Mouse (Mus musculus): Measurements from ENCODE around the gene Mrpl47. TPM values are rescaled to one million over a fixed set of nuclear protein-coding genes. Genes with fewer than 3 reads are reported as not detected.
"Not testable (repeated sequence)": the region's sequence is repeated elsewhere in the genome, so short reads cannot be mapped to it uniquely, and the experiment has no call there.

The Mrpl47 gene
- 10 to 100 TPM; 17.0 to 23.7 TPM for polyA plus RNA-seq (2017; shearing (Covaris generic))

DNA sequence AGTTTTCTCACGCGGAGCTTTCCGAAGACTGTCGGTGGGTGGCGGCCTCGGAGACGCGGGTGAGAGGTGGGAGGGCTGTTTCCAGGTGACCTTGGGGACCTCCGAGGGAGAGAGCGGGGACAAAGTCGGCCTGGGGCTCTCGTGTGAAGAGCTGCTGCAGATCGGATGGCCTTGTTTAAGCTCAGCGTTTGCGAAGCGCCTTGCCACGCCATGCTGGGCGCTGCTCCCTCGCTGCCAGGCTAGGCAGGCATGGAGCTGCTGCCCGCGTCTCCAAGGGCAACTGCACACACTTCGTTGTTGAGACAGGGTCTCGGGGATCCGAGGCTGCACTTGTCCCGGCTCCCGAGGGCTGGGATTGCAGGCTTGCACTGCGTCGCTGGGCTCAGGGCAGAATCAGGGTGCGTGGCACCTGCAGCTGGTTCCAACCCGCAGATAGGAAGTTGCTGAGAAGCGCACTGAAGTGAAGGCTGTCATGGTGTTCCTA lies at the start of gene Mrpl47:
Mrpl47 (minus strand) TSS at position 434 of the 484 bp plus-strand sequence.
- ATAC-seq, result no peak

DNA sequence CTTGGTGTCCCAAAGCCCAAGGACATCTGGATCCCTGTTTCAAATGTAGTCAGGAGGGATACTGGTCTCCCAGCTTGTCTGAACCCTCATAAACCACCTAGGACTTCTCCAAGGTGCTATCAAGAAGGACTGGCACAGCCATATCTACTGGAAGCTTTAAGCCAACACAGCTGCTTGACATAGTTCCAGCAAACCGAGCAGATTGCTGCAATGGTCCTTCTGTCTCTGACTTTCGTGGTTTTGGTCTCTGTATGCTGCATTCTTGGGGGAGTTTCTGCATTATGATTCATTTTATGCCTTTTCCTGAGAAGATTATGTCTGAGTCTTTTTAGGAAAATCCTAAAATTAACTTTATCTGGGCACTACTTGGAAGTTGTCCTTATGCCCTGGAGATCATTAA lies 33.4 kb upstream of the Mrpl47 start:
- ATAC-seq, result no peak

- ATAC-seq, result no peak
These were observed 26.5 kb upstream of the Mrpl47 start for GRCm38 (mm10) chr3:32763902-32764301.

- ATAC-seq, result no peak
These were observed 25.6 kb upstream of the Mrpl47 start for GRCm38 (mm10) chr3:32762962-32763361.

- no peak for ATAC-seq
These were observed 21.8 kb upstream of the Mrpl47 start for GRCm38 (mm10) chr3:32759212-32759611.

- no peak for ATAC-seq
These were observed 17.0 kb upstream of the Mrpl47 start for GRCm38 (mm10) chr3:32754384-32754915.

DNA sequence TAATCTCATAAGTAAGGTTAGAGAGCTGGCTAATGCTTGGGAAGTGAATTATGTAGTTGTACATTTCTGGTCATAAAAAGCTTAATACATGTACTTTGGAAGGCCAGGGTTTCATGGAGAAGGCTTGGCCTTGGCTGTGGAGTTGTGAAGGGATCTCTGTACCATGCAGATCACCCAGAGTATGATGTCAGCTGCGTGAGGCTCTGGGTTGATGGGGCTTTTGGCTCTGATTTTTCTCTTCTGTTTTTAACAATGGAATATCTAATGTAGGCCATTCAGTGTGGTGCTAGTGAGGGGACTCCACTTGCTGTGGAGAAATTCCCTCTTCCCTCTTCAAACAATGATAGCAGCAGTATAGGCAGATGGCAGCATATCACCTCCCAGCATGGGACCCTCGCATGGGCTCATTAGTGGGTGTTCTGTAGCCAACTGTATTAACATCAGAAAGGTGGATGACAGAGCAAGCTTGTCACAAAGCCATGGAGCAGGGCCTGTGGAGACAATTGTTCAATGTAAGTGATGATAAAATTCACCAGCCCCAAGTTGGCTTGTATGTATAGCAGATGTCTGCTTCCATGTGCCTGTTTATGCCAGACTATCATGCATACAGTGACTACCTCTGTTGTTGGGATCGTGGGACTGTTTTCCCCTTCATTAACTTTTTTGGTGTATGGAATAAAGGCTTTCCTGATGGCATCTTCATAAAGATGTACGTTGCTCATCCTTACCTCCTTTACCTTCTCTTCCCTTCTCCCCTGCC lies 12.6 kb upstream of the Mrpl47 start:
- ATAC-seq, result no peak

DNA sequence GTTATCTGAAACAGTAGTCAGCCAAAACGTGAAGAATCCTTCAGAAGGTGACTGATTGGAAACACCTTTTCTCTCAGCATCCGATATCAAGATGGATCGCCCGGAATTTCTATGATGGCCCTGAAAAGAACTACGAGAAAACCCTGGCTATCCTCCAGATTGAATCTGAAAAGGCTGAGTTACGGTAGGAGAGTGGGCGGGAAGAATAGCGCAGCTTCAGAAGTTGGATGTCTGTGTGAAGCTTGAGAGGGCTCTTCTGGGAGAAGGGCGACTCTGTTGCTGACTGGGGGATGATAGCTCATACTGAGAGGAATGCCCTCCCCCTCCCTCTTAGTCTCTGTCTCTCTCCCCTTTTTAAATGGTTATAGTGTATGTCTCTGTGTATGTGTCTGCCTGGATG lies 11.0 kb upstream of the Mrpl47 start:
- no peak for ATAC-seq

- not testable (repeated sequence) for ATAC-seq
These were observed 8.0 kb upstream of the Mrpl47 start for GRCm38 (mm10) chr3:32745426-32745825.

DNA sequence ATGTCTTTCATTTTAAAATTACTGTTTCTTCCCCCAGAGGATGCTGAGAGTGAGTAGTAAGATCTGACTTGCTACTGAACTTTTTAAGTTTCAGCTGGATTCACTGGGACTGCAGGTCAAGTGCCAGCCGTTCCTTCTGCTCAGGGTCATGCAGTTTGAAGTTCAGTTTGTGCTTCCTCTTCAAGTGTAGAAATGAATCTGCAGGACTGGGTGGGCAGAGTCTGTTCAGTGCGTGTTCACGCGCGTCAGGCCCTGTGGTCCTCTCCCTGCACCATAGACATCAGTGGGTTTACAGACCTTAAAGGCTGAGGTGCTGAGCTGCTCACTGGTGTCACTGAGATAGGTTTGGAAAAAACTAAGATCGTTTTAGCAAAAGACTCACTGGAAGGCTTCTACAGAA lies 7.6 kb upstream of the Mrpl47 start:
- no peak for ATAC-seq

GRCm38 (mm10) chr3:32742276-32742780 lies 4.9 kb upstream of the Mrpl47 start:
- no peak for ATAC-seq

DNA sequence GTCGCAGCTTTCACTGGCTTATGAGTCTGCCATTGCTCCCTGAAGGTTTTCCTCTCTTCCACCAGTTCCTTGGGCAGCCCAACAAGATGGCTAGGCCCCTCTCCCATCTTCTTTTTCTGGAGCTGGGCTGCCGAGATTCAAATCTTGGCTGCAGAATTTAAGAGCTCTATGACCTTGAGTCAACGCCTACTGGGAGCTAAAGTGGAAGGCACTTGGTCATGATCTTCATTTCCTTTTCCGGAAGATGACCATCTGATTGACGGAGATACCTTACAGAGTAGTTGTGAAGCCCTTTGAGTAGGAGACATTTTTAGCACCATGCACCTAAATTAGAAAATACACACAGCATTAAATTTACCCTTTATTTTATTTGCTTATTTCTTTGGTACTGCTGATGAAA lies 1.1 kb upstream of the Mrpl47 start:
- no peak for ATAC-seq

GRCm38 (mm10) chr3:32736244-32737171 lies 897 bp downstream of the Mrpl47 start, which contains the start of gene Ndufb5:
Gene Ndufb5 (plus strand): TSS chr3:32736990.
- peak; percentile 93 for ATAC-seq

DNA sequence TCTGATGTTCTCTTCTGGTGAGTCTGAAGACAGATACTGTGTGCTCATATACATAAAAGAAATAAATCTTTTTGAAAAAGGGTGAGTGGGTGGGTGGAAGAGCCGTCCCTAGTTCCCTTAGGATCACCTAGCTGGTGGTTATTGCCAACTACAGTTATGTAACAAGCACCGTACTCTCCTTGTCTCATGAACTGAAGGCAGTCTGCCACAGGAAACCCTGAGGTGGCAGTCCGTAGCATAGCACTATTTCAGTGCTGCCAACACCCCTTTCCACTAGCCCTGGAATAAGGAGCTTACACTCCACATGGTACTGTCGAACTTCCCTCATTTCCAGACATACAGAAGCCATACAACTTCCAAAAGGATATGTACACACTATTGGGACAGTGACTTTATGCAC lies 9.5 kb downstream of the Mrpl47 start:
- ATAC-seq, result no peak

DNA sequence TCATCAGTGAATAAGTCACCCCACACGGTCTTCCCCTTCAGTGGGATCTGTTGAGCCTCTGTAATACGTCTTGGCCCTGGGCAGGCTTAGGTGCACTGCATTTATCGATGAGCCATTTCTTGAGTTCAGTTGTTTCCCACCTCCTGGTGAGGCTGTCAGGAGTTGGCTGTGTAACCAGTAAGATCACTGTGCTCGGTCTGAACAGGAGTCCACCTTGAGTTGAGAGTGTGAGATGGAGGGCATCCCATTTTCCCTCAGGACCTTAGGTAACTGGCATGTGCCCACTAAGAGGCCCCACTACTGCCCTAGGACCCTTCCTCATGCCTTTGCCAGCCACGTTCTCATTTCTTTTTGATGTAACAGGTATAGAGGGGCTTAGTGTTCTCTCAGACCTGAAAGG lies 11.5 kb downstream of the Mrpl47 start:
- no peak for ATAC-seq

GRCm38 (mm10) chr3:32724191-32724590 lies 13.2 kb downstream of the Mrpl47 start:
- no peak for ATAC-seq

DNA sequence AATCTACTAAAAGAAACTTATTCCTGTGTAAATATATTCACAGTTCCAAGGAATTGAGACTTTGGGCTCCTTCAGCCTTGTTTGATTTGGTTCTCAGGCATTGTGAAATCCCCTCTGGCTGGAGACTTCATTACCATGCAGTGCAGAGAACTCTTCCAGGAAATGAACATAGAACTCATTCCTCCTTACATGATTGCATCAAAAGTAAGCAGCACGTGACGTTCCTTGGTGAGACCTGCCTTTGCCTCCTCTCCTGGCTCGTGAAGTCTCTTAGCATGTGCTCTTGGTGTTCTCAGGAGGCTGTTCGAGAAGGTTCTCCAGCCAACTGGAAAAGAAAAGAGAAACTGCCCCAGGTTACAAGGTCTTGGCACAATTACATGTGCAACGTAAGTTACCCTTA lies 19.1 kb downstream of the Mrpl47 start:
- no peak for ATAC-seq

- not testable (repeated sequence) for ATAC-seq
These were observed 20.0 kb downstream of the Mrpl47 start for GRCm38 (mm10) chr3:32717403-32717802.

- ATAC-seq, result no peak
These were observed 23.7 kb downstream of the Mrpl47 start for GRCm38 (mm10) chr3:32713711-32714110.

- ATAC-seq, result peak; percentile 2
These were observed 28.0 kb downstream of the Mrpl47 start for GRCm38 (mm10) chr3:32709388-32709787.

DNA sequence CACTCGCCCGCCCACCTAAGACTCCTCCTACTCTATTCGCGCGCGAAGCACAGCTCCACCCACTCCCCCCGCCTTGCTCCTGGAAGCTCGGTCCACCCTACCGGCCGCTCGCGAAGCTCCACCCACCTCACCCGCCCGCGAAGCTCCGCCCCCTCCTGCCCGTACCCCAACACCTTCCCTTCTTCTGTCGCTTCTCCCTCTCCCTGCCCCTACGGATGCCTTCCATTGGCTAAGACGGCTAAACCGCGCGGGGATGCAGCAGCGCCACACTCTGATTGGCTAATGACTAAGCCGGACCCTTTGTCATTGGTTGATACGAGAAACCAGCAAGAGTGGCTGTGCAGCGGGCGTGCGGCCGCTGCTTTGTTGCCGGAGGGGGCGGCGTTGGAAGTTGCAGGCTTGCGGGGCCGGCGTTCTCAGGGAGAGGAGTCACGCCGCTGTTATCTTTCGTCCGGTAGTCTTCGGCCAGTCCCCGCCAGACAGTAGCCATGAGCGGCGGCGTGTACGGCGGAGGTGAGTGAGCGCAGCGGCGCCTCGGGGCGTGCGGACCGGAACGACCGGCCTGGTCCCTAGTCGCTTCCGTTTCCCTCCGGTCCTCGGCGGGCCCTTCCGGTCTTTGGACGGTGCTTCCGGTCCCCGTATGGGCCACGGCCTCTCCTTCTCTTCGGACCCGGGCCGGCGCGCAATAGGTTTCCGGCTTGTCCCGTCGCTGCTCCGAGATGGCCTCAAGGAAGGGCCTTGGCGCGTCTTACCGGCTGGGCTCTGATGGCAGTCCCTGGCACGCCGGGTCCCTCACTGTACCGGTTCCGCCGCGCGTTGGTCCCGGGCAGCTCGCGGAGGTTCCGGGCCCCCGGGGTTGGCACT lies 28.8 kb downstream of the Mrpl47 start:
- ATAC-seq, result peak; percentile 93

DNA sequence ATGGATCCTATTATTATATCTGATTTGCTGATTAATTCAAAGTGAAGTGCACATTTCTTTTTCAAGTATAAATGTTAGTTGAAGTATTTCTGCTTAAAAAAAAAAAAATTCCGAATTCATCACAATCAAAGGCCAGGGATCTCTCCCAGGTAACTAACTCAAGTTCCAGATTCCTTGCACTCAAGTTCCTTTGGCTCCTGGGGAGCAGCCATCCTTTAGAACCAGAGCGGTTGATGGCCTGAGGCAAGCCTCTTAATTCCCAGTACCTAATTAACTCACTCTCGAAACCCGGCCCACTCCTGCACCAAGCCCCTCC lies 29.4 kb downstream of the Mrpl47 start:
- no peak for ATAC-seq
